Mouse (Mus musculus) stomach, embryonic 14.5 days (tissue): ENCODE measurements at regions not wholly inside any gene's neighbourhood (a gene's known extent, or its start where the extent isn't known, plus 50 kb on each side); places are given as distances from the start of the nearest gene placed in this dataset.
A peak's percentile ranks its signal among the peaks of the same experiment; 100 is the strongest.

Source experiments
- ATAC-seq: fragments of 200-750 bp; cut with Nextera tagmentation; 2 replicates; pipeline ENCODE4 v1.8.0; 2017; ENCODE audit warnings: low read depth, moderate TSS enrichment; ENCODE audit not compliant: insufficient number of reproducible peaks, insufficient read depth, low FRiP score
- H3K27ac ChIP-seq: fragments of 300-500 bp; sonication (generic); 2 replicates; pipeline ENCODE4 v1.5.1; 2014; ENCODE audit warnings: mild to moderate bottlenecking, low read length, moderate library complexity, mixed read lengths
- H3K27me3 ChIP-seq: fragments of 300-500 bp; sonication (generic); 2 replicates; pipeline ENCODE4 v1.6.1; 2014; ENCODE audit warnings: low read length, control low read depth, mixed read lengths; ENCODE audit not compliant: control insufficient read depth, insufficient read depth
- H3K36me3 ChIP-seq: fragments of 300-500 bp; sonication (generic); 2 replicates; pipeline ENCODE4 v1.6.1; 2014; ENCODE audit warnings: mild to moderate bottlenecking, control low read depth, low read length, moderate library complexity, mixed read lengths; ENCODE audit not compliant: control insufficient read depth, insufficient read depth
- H3K4me1 ChIP-seq: fragments of 300-500 bp; sonication (generic); 2 replicates; pipeline ENCODE4 v1.6.1; 2014; ENCODE audit warnings: low read length, control low read depth, mixed read lengths; ENCODE audit not compliant: control insufficient read depth, insufficient read depth
- H3K4me2 ChIP-seq: fragments of 300-500 bp; sonication (generic); replicated peaks from 2 replicates; pipeline ENCODE4 v1.6.1; 2014; ENCODE audit warnings: low read depth, low read length, control low read depth
- H3K4me3 ChIP-seq: fragments of 300-500 bp; sonication (generic); 2 replicates; pipeline ENCODE4 v1.5.1; 2014; ENCODE audit warnings: low read depth, low read length, control low read depth
- H3K9ac ChIP-seq: fragments of 300-500 bp; sonication (generic); replicated peaks from 2 replicates; pipeline ENCODE4 v1.6.1; 2014; ENCODE audit warnings: low read depth, mild to moderate bottlenecking, control low read depth, low read length, moderate library complexity, mixed read lengths
- H3K9me3 ChIP-seq: fragments of 300-500 bp; sonication (generic); 2 replicates; pipeline ENCODE4 v1.6.1; 2016; ENCODE audit warnings: low read depth, low read length, control low read depth; ENCODE audit not compliant: control insufficient read depth
- WGBS: fragments of 180-500 bp; shearing (Covaris S2); extraction: QIAGEN DNeasy Blood & Tissue Kit; methylation state at CpG from one replicate; pipeline ENCODE4 v1.1.7; 2014; 5-methylcytosine and 5-hydroxymethylcytosine counted together

DNA sequence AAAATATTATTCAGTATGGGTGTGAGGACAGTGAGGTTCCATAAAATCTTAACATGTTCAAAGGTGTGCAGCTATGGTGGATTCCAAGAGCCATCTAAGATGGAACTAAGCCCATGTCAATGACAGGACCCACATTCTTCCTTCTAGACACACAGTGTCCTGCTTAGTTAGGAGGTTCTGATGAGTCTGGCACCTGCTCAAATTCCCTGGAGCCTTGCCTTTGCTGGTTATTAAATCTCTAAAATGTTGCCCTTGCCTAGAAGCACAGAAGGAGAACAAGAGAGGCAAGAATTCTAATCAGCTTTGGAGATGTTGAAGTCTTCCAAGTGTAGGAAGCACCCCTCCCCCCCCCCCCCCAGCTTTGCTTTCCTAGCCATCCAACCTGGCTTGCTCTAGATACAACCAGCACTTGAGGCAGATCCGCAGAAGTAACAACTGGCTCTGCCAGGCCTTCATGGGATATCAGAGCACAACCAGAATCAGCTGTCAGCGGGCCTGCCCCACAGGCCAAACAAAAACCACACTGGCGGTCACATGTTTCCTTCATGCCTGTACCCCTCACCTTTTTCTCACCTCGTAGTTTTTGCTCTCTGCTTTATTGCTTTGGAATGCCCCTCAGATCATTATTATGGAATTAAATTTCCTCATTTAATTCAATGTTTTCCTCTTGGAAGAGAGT is 116.0 kb upstream of the Slc22a22 start:
- no peak overlapping the region for H3K27ac ChIP-seq
- H3K36me3 ChIP-seq: no peaks in the 10 kb centered on the region
- H3K4me2 ChIP-seq: no peak overlapping the region
- ATAC-seq: no peak
- no peaks in the 10 kb centered on the region for H3K9me3 ChIP-seq
- WGBS: 77% methylated on average over 4 of the region's 4 CpGs
- no peak overlapping the region for H3K4me3 ChIP-seq
- H3K27me3 ChIP-seq: no peaks in the 10 kb centered on the region
- peaks cover 15% of the 10 kb centered on the region for H3K4me1 ChIP-seq
- H3K9ac ChIP-seq: no peak overlapping the region

DNA sequence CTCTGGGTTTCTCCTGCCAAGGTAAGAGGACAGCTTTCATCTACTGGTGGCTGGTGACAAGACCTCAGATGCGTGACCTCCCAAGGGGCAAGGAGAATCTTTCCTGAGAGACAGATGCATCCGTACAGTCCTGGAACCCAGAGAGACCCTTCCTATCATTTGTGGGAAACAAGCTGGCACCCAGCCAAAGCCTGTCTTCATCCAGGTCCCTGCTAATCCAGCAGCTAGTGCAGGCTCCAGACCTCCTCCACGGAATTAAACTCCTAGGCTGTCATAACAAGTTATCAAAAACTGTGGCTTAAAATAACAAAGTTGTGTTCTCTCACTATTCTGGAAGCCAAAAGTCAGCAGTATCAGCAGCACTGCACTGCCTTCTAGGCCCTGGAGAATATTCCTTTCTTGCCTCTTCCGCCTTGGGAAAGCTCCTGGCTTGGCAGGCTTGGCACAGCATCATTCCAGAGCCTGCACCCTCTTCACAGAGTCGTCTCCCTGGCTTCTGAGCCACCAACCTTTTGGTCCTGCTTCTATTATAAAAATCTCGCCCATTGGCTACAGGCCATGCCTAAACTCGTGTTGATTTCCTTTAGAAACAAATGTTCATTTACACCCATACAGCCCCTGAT is 113.3 kb upstream of the Slc22a22 start:
- peak; percentile 29; the same call in 1 of the 2 replicates for ATAC-seq
- peaks cover 15% of the 10 kb centered on the region for H3K4me1 ChIP-seq
- no peaks in the 10 kb centered on the region for H3K36me3 ChIP-seq
- H3K27me3 ChIP-seq: no peaks in the 10 kb centered on the region
- 28% methylated on average over 7 of the region's 7 CpGs for WGBS
- peak overlapping the region; percentile 49; the same call in 1 of the 2 replicates for H3K27ac ChIP-seq
- no peaks in the 10 kb centered on the region for H3K9me3 ChIP-seq
- H3K4me2 ChIP-seq: no peak overlapping the region
- H3K4me3 ChIP-seq: no peak overlapping the region
- no peak overlapping the region for H3K9ac ChIP-seq

DNA sequence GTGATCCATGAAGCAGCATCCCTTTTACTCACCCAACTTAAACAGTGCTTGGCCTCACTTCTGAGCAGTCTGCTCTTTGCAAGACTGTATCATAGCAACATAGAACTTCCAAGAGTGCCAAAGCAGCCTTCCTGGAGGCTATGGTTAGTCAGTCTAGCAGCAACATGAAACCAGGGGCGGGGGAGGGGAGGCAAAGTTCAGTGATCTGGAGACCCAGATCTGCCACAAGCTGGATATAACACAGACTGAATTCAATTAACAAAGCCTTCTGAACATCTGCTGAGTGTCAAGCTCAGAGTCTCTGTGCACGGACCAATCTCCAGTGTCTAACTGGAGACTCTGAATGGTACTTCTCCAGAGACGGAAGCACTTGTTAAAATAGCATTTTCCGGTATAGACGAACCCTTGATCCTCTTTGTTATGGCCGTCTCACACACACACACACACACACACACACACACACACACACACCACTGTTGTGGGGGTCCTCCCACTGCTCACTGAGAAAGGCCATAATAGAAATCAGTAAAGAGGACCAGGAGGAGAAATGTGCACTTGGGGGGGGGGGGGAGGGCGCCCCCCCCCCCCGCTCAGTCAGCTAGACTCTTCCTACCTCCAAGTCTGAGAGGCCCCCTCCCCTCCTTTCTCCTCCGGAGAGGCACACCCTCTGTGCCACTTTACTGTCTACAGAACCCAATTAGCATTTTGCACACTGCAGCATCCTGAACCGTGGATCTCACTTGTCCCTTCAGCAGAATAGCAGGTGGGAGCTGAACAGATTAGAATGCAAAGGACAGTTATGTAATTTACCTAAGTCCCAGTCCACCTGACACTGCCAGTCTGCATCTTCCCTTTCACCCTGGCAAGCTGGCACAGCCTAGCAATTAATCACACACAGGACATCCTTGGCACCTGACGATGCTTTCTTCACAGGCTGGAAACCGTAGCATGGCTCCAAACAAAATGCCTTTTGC is 112.3 kb upstream of the Slc22a22 start:
- peak; percentile 78 for ATAC-seq
- 26% methylated on average over 11 of the region's 12 CpGs for WGBS
- Histone ChIP-seq H3K4me2 (no peak overlapping the region), H3K4me3 (no peak overlapping the region), H3K36me3 (no peaks in the 10 kb centered on the region), H3K9me3 (no peaks in the 10 kb centered on the region), H3K27me3 (no peaks in the 10 kb centered on the region), H3K27ac (peak overlapping the region; percentile 59; the same call in 1 of the 2 replicates), H3K4me1 (peaks cover 15% of the 10 kb centered on the region), H3K9ac (no peak overlapping the region)

DNA sequence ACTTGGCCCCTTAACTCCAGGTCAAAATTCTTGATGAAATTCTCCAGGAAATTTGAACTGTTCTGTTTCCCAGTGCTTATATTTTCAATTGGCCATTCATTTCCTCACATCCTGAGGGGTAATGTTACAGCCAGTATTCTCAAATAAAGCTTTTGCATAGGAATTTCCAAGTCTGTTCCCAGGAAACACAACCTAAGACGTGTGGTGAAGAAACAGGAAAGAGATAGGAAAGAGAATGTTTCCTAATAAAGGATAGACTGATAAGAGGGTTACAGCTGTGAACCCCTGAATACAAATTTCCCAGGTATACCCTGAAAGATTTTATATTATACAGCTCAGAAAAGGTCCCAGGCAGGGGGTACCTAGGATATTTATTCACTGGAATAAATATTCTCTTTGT is 108.0 kb upstream of the Slc22a22 start:
- no peaks in the 10 kb centered on the region for H3K36me3 ChIP-seq
- no peak overlapping the region for H3K9ac ChIP-seq
- H3K27ac ChIP-seq: no peak overlapping the region
- no peaks in the 10 kb centered on the region for H3K9me3 ChIP-seq
- H3K4me2 ChIP-seq: no peak overlapping the region
- ATAC-seq: no peak
- no peak overlapping the region for H3K4me3 ChIP-seq
- WGBS: 43% methylated on average over 1 of the region's 1 CpGs
- no peaks in the 10 kb centered on the region for H3K27me3 ChIP-seq
- H3K4me1 ChIP-seq: peaks cover 8% of the 10 kb centered on the region

DNA sequence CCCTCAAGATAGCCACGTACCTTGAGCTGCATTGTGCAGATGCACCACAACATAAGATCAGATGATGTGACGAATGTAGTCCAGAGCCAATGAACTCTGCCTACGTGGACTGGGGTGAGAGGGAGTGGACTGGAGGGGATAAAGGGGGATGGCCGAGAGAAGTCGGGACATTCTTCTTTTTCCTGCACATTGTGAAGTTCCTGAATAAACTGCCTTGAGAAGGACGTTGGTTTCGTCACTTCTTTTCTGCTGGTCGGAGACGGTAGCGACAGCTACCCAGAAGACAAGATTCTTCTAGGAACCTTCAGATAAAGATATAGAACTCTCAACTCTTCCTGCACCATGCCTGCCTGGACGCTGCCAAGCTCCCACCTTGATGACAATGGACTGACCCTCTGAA is 107.1 kb upstream of the Slc22a22 start:
- no peaks in the 10 kb centered on the region for H3K36me3 ChIP-seq
- no peak overlapping the region for H3K27ac ChIP-seq
- H3K27me3 ChIP-seq: no peaks in the 10 kb centered on the region
- H3K4me2 ChIP-seq: no peak overlapping the region
- H3K9ac ChIP-seq: no peak overlapping the region
- H3K4me1 ChIP-seq: no peaks in the 10 kb centered on the region
- no peaks in the 10 kb centered on the region for H3K9me3 ChIP-seq
- H3K4me3 ChIP-seq: no peak overlapping the region
- ATAC-seq: no peak
- 91% methylated on average over 11 of the region's 11 CpGs for WGBS

DNA sequence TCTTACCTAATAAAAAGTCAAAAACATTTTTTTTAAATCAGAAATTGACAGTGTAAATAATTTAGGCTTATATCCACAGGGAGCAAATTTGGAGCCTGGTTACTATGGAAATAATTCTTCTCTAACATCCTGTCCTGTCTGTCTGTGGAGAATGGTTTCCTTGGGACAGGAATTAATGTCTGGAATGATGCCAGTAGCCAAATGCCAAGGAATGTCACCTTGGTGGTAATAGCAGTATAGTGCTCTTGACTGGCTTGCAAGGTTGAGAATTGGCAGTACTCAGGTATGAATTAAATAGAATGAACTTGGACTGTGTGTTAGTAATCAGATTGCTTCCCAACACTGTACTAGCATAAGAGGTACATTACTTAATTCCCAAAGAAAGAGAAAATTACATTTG is 103.8 kb upstream of the Slc22a22 start:
- no peaks in the 10 kb centered on the region for H3K36me3 ChIP-seq
- H3K9me3 ChIP-seq: no peaks in the 10 kb centered on the region
- H3K4me3 ChIP-seq: no peak overlapping the region
- H3K4me1 ChIP-seq: no peaks in the 10 kb centered on the region
- H3K27ac ChIP-seq: no peak overlapping the region
- H3K9ac ChIP-seq: no peak overlapping the region
- H3K4me2 ChIP-seq: no peak overlapping the region
- ATAC-seq: no peak
- no peaks in the 10 kb centered on the region for H3K27me3 ChIP-seq

DNA sequence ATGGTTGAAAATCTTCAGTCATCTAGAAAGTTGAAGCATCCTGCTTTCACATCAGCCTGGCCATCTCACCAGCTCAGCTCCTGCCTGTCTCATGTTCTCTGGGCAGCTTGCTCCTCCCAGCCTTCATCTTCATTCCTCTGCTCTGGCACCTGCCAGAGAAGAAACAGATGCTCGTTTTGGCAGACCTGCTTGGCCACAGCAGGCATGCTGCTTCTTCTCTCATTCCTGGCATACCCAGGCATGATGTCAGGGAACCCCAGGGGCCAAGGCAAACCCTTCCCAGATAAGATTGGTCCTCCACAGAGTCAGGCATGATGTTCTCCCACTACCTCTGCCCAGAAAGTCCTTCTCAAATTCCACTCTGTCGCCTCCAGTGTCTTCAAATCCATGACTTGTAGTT is 101.4 kb upstream of the Slc22a22 start:
- no peak overlapping the region for H3K4me2 ChIP-seq
- H3K4me3 ChIP-seq: no peak overlapping the region
- H3K4me1 ChIP-seq: no peaks in the 10 kb centered on the region
- H3K27me3 ChIP-seq: no peaks in the 10 kb centered on the region
- H3K9me3 ChIP-seq: no peaks in the 10 kb centered on the region
- H3K9ac ChIP-seq: no peak overlapping the region
- H3K36me3 ChIP-seq: no peaks in the 10 kb centered on the region
- no peak for ATAC-seq
- 55% methylated on average over 2 of the region's 2 CpGs for WGBS
- no peak overlapping the region for H3K27ac ChIP-seq

DNA sequence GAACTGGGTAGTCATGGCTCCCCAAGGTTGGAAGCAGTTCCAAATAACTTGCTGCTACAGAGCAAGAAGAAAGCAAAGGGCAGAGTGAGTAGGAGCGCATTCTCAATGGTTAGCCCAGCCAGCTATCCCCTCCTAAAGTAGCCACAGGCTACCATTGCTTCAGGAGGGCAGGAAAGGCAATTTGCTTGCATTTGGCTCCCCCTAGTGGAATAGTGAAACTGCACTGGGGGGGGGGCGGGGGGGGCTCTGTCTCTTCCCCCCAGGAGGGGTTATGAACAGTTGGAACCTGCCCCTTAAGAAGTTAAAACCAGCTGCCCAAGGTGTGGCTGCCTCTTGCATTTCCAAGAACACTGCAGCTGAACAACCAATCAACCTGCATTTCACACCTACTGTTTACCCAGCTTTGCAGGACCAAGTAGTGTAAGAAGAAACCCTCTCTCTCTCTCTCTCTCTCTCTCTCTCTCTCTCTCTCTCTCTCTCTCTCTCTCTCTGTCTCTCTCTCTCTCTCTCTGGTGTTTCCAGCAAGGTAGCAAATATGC is 96.7 kb upstream of the Slc22a22 start:
- no peak overlapping the region for H3K4me2 ChIP-seq
- 0 out of 2 replicates have a peak, but pooled peaks have one; percentile 42 for ATAC-seq

More for the DNA sequence above, 96.7 kb upstream of the Slc22a22 start:
- H3K9me3 ChIP-seq: no peaks in the 10 kb centered on the region
- no peaks in the 10 kb centered on the region for H3K27me3 ChIP-seq
- 39% methylated on average over 2 of the region's 2 CpGs for WGBS
- no peak overlapping the region for H3K4me3 ChIP-seq
- H3K36me3 ChIP-seq: no peaks in the 10 kb centered on the region
- no peak overlapping the region for H3K9ac ChIP-seq
- H3K27ac ChIP-seq: no peak overlapping the region
- no peaks in the 10 kb centered on the region for H3K4me1 ChIP-seq
